Mouse (Mus musculus): ENCODE measurements around the gene Gm21915.

DNA sequence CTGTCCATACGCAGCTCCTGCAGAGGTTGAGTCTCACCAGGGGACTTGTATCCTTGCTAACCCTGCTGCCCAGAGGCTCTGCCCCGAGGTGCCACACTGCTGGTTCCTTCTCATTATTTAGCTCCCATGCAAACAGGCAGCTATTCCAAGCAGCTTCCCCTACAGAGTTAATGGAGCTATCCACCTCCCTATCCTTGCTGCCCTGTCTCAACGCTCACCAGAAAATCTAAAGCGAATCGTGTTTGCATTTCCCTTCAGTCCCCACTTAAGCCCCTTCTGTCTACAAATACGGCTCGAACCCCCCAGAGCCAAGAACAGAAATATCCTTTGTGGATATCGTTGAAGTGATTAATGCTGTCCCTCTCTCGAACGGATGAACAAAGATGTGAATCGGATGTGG, 43.8 kb upstream of the Gm21915 start:
- TF ChIP-seq MYOG (IDR thresholded peaks at IDR 0.05; ENCODE audit: control insufficient read depth, extremely low read depth, insufficient read length) (no peak), CTCF (IDR thresholded peaks at IDR 0.05; ENCODE audit: control insufficient read depth, insufficient read depth, insufficient read length) (no peak)
